In genomic region chr2:132385194-132385838, GRCm38 (mm10) we compare ENCODE assay signal across 7 mouse cellular contexts. TPM values are rescaled to one million over a fixed set of nuclear protein-coding genes. Genes with fewer than 3 reads are reported as not detected.
DNase-seq lines count a peak whose midpoint lies in the region; ATAC-seq and TF ChIP-seq lines count a peak whose summit lies in the region.

Prokr2 (minus strand) TSS chr2:132385447.

- no peak within 1 kb of the TSS for H3K9ac ChIP-seq in lung, postnatal 0 days (replicated peaks; ENCODE audit: low read depth)
- peak within 1 kb of the TSS; percentile 56 for H3K9ac ChIP-seq in embryonic facial prominence, embryonic 12.5 days
- no peak within 1 kb of the TSS for H3K9ac ChIP-seq in liver, embryonic 15.5 days
- 0 out of 2 replicates have a peak within 1 kb of the TSS, but pooled peaks have one; percentile 18 for H3K9ac ChIP-seq in stomach, postnatal 0 days (ENCODE audit: low read length)

- intact Hi-C loops in heart, postnatal 14 days (cut with DNase I) = loop anchor here (5.0 kb wide), 2 partner anchors 63 to 102 kb away; no protein-coding TSS in a partner anchor
- intact Hi-C loops in left cerebral cortex, postnatal 36 days (cut with DNase I) = no loop called here

- peak within 1 kb of the TSS; percentile 38 for H3K4me3 ChIP-seq in lung, postnatal 0 days (ENCODE audit: low read depth, low read length)
- peak within 1 kb of the TSS; percentile 57 for H3K4me3 ChIP-seq in embryonic facial prominence, embryonic 12.5 days
- H3K4me3 ChIP-seq in liver, embryonic 15.5 days (replicated peaks) = peak within 1 kb of the TSS; percentile 38
- peak within 1 kb of the TSS; percentile 43 for H3K4me3 ChIP-seq in stomach, postnatal 0 days (ENCODE audit: low read depth, low read length)

- peaks cover 7% of the 10 kb centered on the region for H3K4me1 ChIP-seq in lung, postnatal 0 days (ENCODE audit: insufficient read depth, low read depth, low read length)
- H3K4me1 ChIP-seq in embryonic facial prominence, embryonic 12.5 days = peaks cover 3% of the 10 kb centered on the region; the same call in 1 of the 2 replicates
- H3K4me1 ChIP-seq in liver, embryonic 15.5 days (replicated peaks) = no peaks in the 10 kb centered on the region
- 0 out of 2 replicates have a peak, but pooled peaks cover 5% of the 10 kb centered on the region for H3K4me1 ChIP-seq in stomach, postnatal 0 days (replicated peaks; ENCODE audit: control insufficient read depth, insufficient read depth)

- under 1% methylated on average over 27 of the region's 29 CpGs for WGBS in lung, postnatal 0 days
- WGBS in embryonic facial prominence, embryonic 12.5 days = under 1% methylated on average over 29 of the region's 29 CpGs
- 2% methylated on average over 29 of the region's 29 CpGs for WGBS in liver, embryonic 15.5 days (ENCODE audit: insufficient replicate concordance)
- 1% methylated on average over 27 of the region's 29 CpGs for WGBS in stomach, postnatal 0 days

- no peaks in the 10 kb centered on the region for H3K36me3 ChIP-seq in lung, postnatal 0 days (ENCODE audit: insufficient read depth, low read length)
- no peaks in the 10 kb centered on the region for H3K36me3 ChIP-seq in embryonic facial prominence, embryonic 12.5 days
- H3K36me3 ChIP-seq in liver, embryonic 15.5 days (replicated peaks) = no peaks in the 10 kb centered on the region
- H3K36me3 ChIP-seq in stomach, postnatal 0 days (ENCODE audit: control insufficient read depth, insufficient read depth, low read length) = no peaks in the 10 kb centered on the region

- no peak for TF ChIP-seq CTCF in lung, postnatal 0 days (IDR thresholded peaks at IDR 0.05)
- TF ChIP-seq CTCF in stomach, postnatal 0 days (IDR thresholded peaks at IDR 0.05; ENCODE audit: low read depth) = peak; percentile 8; the same call in 1 of the 2 replicates

- ATAC-seq in lung, postnatal 0 days = peak; percentile 28; the same call in 1 of the 2 replicates
- ATAC-seq in embryonic facial prominence, embryonic 12.5 days (ENCODE audit: insufficient number of reproducible peaks, insufficient read depth, low FRiP score, low TSS enrichment) = peak; percentile 23; the same call in 1 of the 2 replicates
- no peak for ATAC-seq in liver, embryonic 15.5 days (ENCODE audit: insufficient read depth)
- ATAC-seq in stomach, postnatal 0 days (ENCODE audit: low FRiP score, low TSS enrichment) = 0 out of 2 replicates have a peak, but pooled peaks have one; percentile 32

- no peak within 1 kb of the TSS for H3K27ac ChIP-seq in lung, postnatal 0 days (ENCODE audit: low read length)
- no peak within 1 kb of the TSS for H3K27ac ChIP-seq in embryonic facial prominence, embryonic 12.5 days
- no peak within 1 kb of the TSS for H3K27ac ChIP-seq in liver, embryonic 15.5 days (replicated peaks)
- H3K27ac ChIP-seq in stomach, postnatal 0 days (replicated peaks) = no peak within 1 kb of the TSS

- H3K9me3 ChIP-seq in lung, postnatal 0 days (ENCODE audit: low read length) = no peaks in the 10 kb centered on the region
- no peaks in the 10 kb centered on the region for H3K9me3 ChIP-seq in embryonic facial prominence, embryonic 12.5 days
- H3K9me3 ChIP-seq in liver, embryonic 15.5 days (replicated peaks) = no peaks in the 10 kb centered on the region
- H3K9me3 ChIP-seq in stomach, postnatal 0 days (ENCODE audit: control insufficient read depth, low read length) = no peaks in the 10 kb centered on the region

- peak within 1 kb of the TSS; percentile 77 for H3K4me2 ChIP-seq in lung, postnatal 0 days (replicated peaks; ENCODE audit: low read depth, low read length)
- peak within 1 kb of the TSS; percentile 97 for H3K4me2 ChIP-seq in embryonic facial prominence, embryonic 12.5 days (replicated peaks)
- H3K4me2 ChIP-seq in liver, embryonic 15.5 days = peak within 1 kb of the TSS; percentile 62
- peak within 1 kb of the TSS; percentile 86 for H3K4me2 ChIP-seq in stomach, postnatal 0 days (replicated peaks; ENCODE audit: low read depth)

- TF ChIP-seq EP300 in lung, postnatal 0 days (IDR thresholded peaks at IDR 0.05) = no peak
- no peak for TF ChIP-seq EP300 in stomach, postnatal 0 days (optimal IDR thresholded peaks at IDR 0.05)

- H3K27me3 ChIP-seq in lung, postnatal 0 days (replicated peaks; ENCODE audit: insufficient read depth, low read length) = no peaks in the 10 kb centered on the region; the same call in 1 of the 2 replicates
- peaks cover 22% of the 10 kb centered on the region for H3K27me3 ChIP-seq in embryonic facial prominence, embryonic 12.5 days
- peaks cover 50% of the 10 kb centered on the region for H3K27me3 ChIP-seq in liver, embryonic 15.5 days
- no peaks in the 10 kb centered on the region; the same call in 1 of the 2 replicates for H3K27me3 ChIP-seq in stomach, postnatal 0 days (ENCODE audit: control insufficient read depth, insufficient read depth, low read length)

- no peak for DNase-seq in lung, postnatal 0 days (ENCODE audit: low spot score)
- no peak for DNase-seq in lung, postnatal 36 days
- DNase-seq in heart, postnatal 14 days = peak; percentile 3 to 5
- DNase-seq in stomach, postnatal 0 days (ENCODE audit: low spot score) = peak; percentile 24
- DNase-seq in left cerebral cortex, postnatal 36 days (ENCODE audit: low spot score in 2 of 2) = no peak

RNA-seq across cellular contexts. Expression of gene Prokr2, which starts in this region (rescaled TPM):
- not detected in 2 replicates for polyA plus RNA-seq in lung, postnatal 0 days (2015; fragmentation: Nextera tagmentation; extraction: Ambion mirVana)
- 3.7 TPM in 2 replicates for polyA plus RNA-seq in embryonic facial prominence, embryonic 12.5 days (2016; fragmentation: Nextera tagmentation; extraction: Ambion mirVana)
- under 1 TPM; 0.05 to 0.38 TPM for total RNA-seq in heart, postnatal 14 days (2021)
- polyA plus RNA-seq in liver, embryonic 15.5 days (2015; fragmentation: Nextera tagmentation; extraction: Ambion mirVana) = 0.15 and 0.16 TPM in 2 replicates
- polyA plus RNA-seq in stomach, postnatal 0 days (2015; fragmentation: Nextera tagmentation; extraction: Ambion mirVana) = 0.07 TPM in 1 of 2 replicates, not detected in the other
- total RNA-seq in left cerebral cortex, postnatal 36 days (2021) = 1 to 10 TPM; 1.0 to 4.5 TPM

Comparison
In these comparisons a context has a peak if more than half of its experiments do, and no peak if none do; other contexts are left out.
1. Peak in ATAC-seq, H3K4me3 ChIP-seq and H3K4me2 ChIP-seq in lung, postnatal 0 days; RNA of the gene not detected or under 1 TPM.
2. Peak in DNase-seq in heart, postnatal 14 days; RNA of the gene not detected or under 1 TPM.
3. Peak in DNase-seq, ATAC-seq, H3K4me3 ChIP-seq, H3K9ac ChIP-seq and H3K4me2 ChIP-seq in stomach, postnatal 0 days; RNA of the gene not detected or under 1 TPM.